Mouse (Mus musculus) 3134 (cell line): ENCODE data around the gene Zic3.

ENCODE experiments used
- DNase-seq: peaks from one replicate; pipeline ENCODE4 v3.0.0-alpha.2; 2011; ENCODE audit warnings: low spot score; ENCODE audit not compliant: insufficient read length; ENCODE audit errors: extremely low read depth

Zic3 gene

GRCm38 (mm10) chrX:58039703-58040102, 17.2 kb downstream of the Zic3 start:
- no peak for DNase-seq

GRCm38 (mm10) chrX:58041865-58042264, 19.4 kb downstream of the Zic3 start:
- DNase-seq = no peak

GRCm38 (mm10) chrX:58042512-58042911, 20.0 kb downstream of the Zic3 start:
- no peak for DNase-seq
